Mouse (Mus musculus) stomach, postnatal 0 days (tissue): ENCODE measurements around the gene Abhd2.

Source experiments
- CTCF ChIP-seq: IDR thresholded peaks from 2 replicates; pipeline ENCODE4 v1.5.1; 2016; ENCODE audit warnings: antibody characterized with exemption, low read depth, mild to moderate bottlenecking, moderate library complexity
- EP300 ChIP-seq: optimal IDR thresholded peaks from 2 replicates; pipeline ENCODE3; 2016; ENCODE audit warnings: antibody characterized with exemption

DNA sequence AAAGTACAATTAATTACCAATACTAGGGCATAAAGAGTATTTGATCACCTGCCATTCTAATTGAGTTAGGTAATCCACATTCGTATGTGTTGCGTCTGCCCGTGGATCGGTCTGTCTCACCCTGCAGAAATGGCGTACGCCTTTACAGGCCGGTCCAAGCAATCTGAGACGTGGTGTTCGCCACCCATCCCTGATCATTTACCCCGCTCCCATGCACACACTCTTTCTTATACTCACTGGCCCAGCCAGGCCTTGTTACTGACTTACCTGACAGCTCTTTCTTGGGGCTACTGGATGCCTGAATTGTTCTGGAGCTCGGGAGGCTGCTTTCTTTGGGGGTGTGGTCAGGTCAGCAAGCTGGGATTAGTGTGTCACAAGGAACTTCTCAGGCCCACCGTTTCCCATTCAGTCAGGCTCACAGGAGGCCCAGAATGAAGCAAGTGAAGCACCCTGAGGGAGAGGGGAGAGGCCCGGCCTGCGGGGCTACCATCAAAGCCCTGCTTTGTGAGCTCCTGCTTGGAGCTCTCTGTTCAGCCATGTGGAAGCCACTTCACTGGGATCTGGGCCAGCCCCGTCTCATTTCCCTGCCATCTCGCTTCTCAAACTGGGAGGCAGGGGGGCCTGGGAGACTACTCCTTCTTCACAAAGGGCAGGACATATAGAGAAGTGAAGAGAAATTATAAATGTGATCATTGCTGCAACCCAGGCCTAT is 113.6 kb downstream of the Abhd2 start, which contains the start of gene Rlbp1:
- TF ChIP-seq EP300 (no peak), CTCF (no peak)
